Mouse (Mus musculus) heart, postnatal 10 days (tissue): ENCODE data around the gene Tsr3. TPM values are rescaled to one million over a fixed set of nuclear protein-coding genes. Genes with fewer than 3 reads are reported as not detected.

ENCODE experiments used
- DNase-seq, 2 experiments: peaks; one replicate each; pipeline ENCODE4 v3.0.0; 2021
- intact Hi-C: fragments of 180-260 bp; cut with DNase I; formaldehyde crosslinking; loops from one replicate; pipeline ENCODE4 v1.15.1; 2025
- total RNA-seq, 2 experiments: library from RNA; stranded (reverse); gene quantifications; 2 replicates each; pipeline ENCODE4 v1.2.3; 2021

Tsr3 gene
- total RNA-seq, 2 experiments from 2014 or later, result 12.7 to 13.8 TPM

- no peak for DNase-seq
- intact Hi-C loops, result no loop called here
Observed at GRCm38 (mm10) chr17:25235635-25236034, 4.3 kb upstream of the Tsr3 start.

GRCm38 (mm10) chr17:25243131-25243780 lies 3.3 kb downstream of the Tsr3 start:
- intact Hi-C loops, result no loop called here
- DNase-seq, result no peak

GRCm38 (mm10) chr17:25244239-25244638 lies 4.3 kb downstream of the Tsr3 start:
- no peak for DNase-seq
- intact Hi-C loops, result no loop called here

GRCm38 (mm10) chr17:25248033-25248750 lies 8.2 kb downstream of the Tsr3 start:
- intact Hi-C loops, result no loop called here
- DNase-seq, result no peak

GRCm38 (mm10) chr17:25250181-25250835 lies 10.3 kb downstream of the Tsr3 start:
- DNase-seq, result no peak
- intact Hi-C loops, result no loop called here

- intact Hi-C loops, result no loop called here
- DNase-seq, result no peak
Observed at GRCm38 (mm10) chr17:25252643-25253042, 12.7 kb downstream of the Tsr3 start.

- DNase-seq, result no peak
- intact Hi-C loops, result no loop called here
Observed at GRCm38 (mm10) chr17:25253760-25254159, 13.8 kb downstream of the Tsr3 start.

GRCm38 (mm10) chr17:25255110-25255509 lies 15.1 kb downstream of the Tsr3 start:
- DNase-seq, result no peak
- intact Hi-C loops, result no loop called here

GRCm38 (mm10) chr17:25256140-25256754 lies 16.3 kb downstream of the Tsr3 start, which contains the start of gene Baiap3:
Gene Baiap3 (minus strand): TSS chr17:25256364.
- intact Hi-C loops, result no loop called here
- no peak for DNase-seq

GRCm38 (mm10) chr17:25257804-25258261 lies 17.9 kb downstream of the Tsr3 start:
- no peak for DNase-seq
- intact Hi-C loops, result no loop called here

GRCm38 (mm10) chr17:25264453-25264852 lies 24.5 kb downstream of the Tsr3 start:
- intact Hi-C loops, result no loop called here
- peak; percentile 79 for DNase-seq

- DNase-seq, result no peak
- intact Hi-C loops, result loop anchor here (5.0 kb wide), 3 partner anchors 139 to 254 kb away; partner anchors contain the start of genes Clcn7, Cramp1l, Ift140 and Telo2
Observed at GRCm38 (mm10) chr17:25270795-25271335, 30.9 kb downstream of the Tsr3 start.

- no peak for DNase-seq
- intact Hi-C loops, result loop anchor here (5.0 kb wide), 3 partner anchors 140 to 255 kb away; partner anchors contain the start of genes Clcn7, Cramp1l, Ift140 and Telo2
Observed at GRCm38 (mm10) chr17:25272326-25272725, 32.4 kb downstream of the Tsr3 start.

GRCm38 (mm10) chr17:25272951-25273705 lies 33.2 kb downstream of the Tsr3 start:
- DNase-seq, result peak in 1 of 2 experiments; percentile 96
- intact Hi-C loops, result loop anchor here (5.0 kb wide), 3 partner anchors 141 to 256 kb away; partner anchors contain the start of genes Clcn7, Cramp1l, Ift140 and Telo2

GRCm38 (mm10) chr17:25273706-25274501 lies 33.9 kb downstream of the Tsr3 start:
- peak; percentile 99 for DNase-seq
- intact Hi-C loops, result loop anchor here (2.0 to 5.0 kb wide), 4 partner anchors 85 to 257 kb away; partner anchors contain the start of genes Clcn7, Cramp1l, Ift140 and Telo2

- DNase-seq, result no peak
- intact Hi-C loops, result loop anchor here (2.0 to 5.0 kb wide), 4 partner anchors 86 to 257 kb away; partner anchors contain the start of genes Clcn7, Cramp1l, Ift140 and Telo2
Observed at GRCm38 (mm10) chr17:25274571-25275346, 34.8 kb downstream of the Tsr3 start, which contains the start of gene Ube2i. Gene Ube2i (minus strand): TSS chr17:25274622.

- intact Hi-C loops, result loop anchor here (2.0 kb wide), 1 partner anchor 87 kb away; the partner anchor contains the start of gene Unkl
- no peak for DNase-seq
Observed at GRCm38 (mm10) chr17:25275833-25276232, 35.9 kb downstream of the Tsr3 start.

GRCm38 (mm10) chr17:25282133-25282532 lies 42.2 kb downstream of the Tsr3 start:
- intact Hi-C loops, result no loop called here
- DNase-seq, result peak; percentile 36 to 56
